Mouse (Mus musculus) MEL (cell line): ENCODE data around the gene Arhgef15. TPM values are rescaled to one million over a fixed set of nuclear protein-coding genes. Genes with fewer than 3 reads are reported as not detected.
A peak's percentile ranks its signal among the peaks of the same experiment; 100 is the strongest.

Experiments used
- DNase-seq: peaks from one replicate; pipeline ENCODE4 v3.0.0; 2011; ENCODE audit warnings: low read depth, low spot score
- H3K27ac ChIP-seq: 2 replicates; pipeline ENCODE4 v1.5.1; 2012; ENCODE audit warnings: low read depth, mild to moderate bottlenecking, control low read depth, low read length, moderate library complexity; ENCODE audit not compliant: control insufficient read depth
- H3K27me3 ChIP-seq, 2 experiments: fragments of 150-350 bp in 1 of 2; sonication (generic) in 1 of 2; 2 replicates each; pipeline ENCODE4 v1.6.1; 2012; ENCODE audit warnings: low read length in 2 of 2, mild to moderate bottlenecking in 2 of 2, improper control_type of control experiment in 1 of 2, moderate library complexity in 1 of 2; ENCODE audit not compliant: insufficient read depth in 2 of 2, control insufficient read depth in 1 of 2
- H3K36me3 ChIP-seq, 2 experiments: 2 replicates each; pipeline ENCODE4 v1.6.1; 2012 to 2014; ENCODE audit warnings: low read length in 2 of 2, improper control_type of control experiment in 1 of 2, inconsistent platforms in 1 of 2, mild to moderate bottlenecking in 1 of 2; ENCODE audit not compliant: insufficient read depth in 2 of 2, control insufficient read depth in 1 of 2
- H3K4me1 ChIP-seq, 2 experiments: fragments of 150-350 bp in 1 of 2; sonication (generic) in 1 of 2; 2 replicates each; pipeline ENCODE4 v1.6.1; 2012; ENCODE audit warnings: low read length in 2 of 2, improper control_type of control experiment in 1 of 2, mild to moderate bottlenecking in 1 of 2; ENCODE audit not compliant: insufficient read depth in 2 of 2, control insufficient read depth in 1 of 2
- H3K4me3 ChIP-seq, 2 experiments: fragments of 150-350 bp in 1 of 2; sonication (generic) in 1 of 2; 2 replicates each; pipeline ENCODE4 v1.5.1; 2012; ENCODE audit warnings: low read depth in 2 of 2, low read length in 2 of 2, mild to moderate bottlenecking in 2 of 2, moderate library complexity in 2 of 2, control low read depth in 1 of 2, improper control_type of control experiment in 1 of 2; ENCODE audit not compliant: control insufficient read depth in 1 of 2, insufficient read depth in 1 of 2
- H3K79me2 ChIP-seq: 2 replicates; pipeline ENCODE4 v1.6.1; 2012; ENCODE audit warnings: mild to moderate bottlenecking, low read length, moderate library complexity; ENCODE audit not compliant: control insufficient read depth, poor library complexity, insufficient read depth
- H3K9ac ChIP-seq: 2 replicates; pipeline ENCODE4 v1.6.1; 2012; ENCODE audit warnings: low read depth, mild to moderate bottlenecking, control low read depth, low read length, moderate library complexity; ENCODE audit not compliant: control insufficient read depth, poor library complexity, severe bottlenecking
- H3K9me3 ChIP-seq: fragments of 150-350 bp; sonication (generic); replicated peaks from 2 replicates; pipeline ENCODE4 v1.6.1; 2012; ENCODE audit warnings: mild to moderate bottlenecking, low read length, improper control_type of control experiment, moderate library complexity; ENCODE audit not compliant: insufficient read depth
- BHLHE40 ChIP-seq: IDR thresholded peaks from 2 replicates; pipeline ENCODE4 v1.6.1; 2012; ENCODE audit warnings: low read depth, mild to moderate bottlenecking, inconsistent platforms, low read length, improper control_type of control experiment, borderline replicate concordance
- CHD1 ChIP-seq: IDR thresholded peaks from 2 replicates; pipeline ENCODE4 v1.6.1; 2012; ENCODE audit warnings: low read depth, mild to moderate bottlenecking, inconsistent platforms, low read length, improper control_type of control experiment
- CHD2 ChIP-seq: IDR thresholded peaks from 2 replicates; pipeline ENCODE4 v1.6.1; 2011; ENCODE audit warnings: low read length, improper control_type of control experiment
- CTCF ChIP-seq, 3 experiments: IDR thresholded peaks in 2 of 3; conservative IDR thresholded peaks in 1 of 3; 2 replicates each; pipeline ENCODE4 v1.5.1; 2011 to 2012; ENCODE audit warnings: low read length in 3 of 3, low read depth in 2 of 3, mild to moderate bottlenecking in 2 of 3, improper control_type of control experiment in 1 of 3, inconsistent platforms in 1 of 3, mixed read lengths in 1 of 3, moderate library complexity in 1 of 3; ENCODE audit not compliant: control insufficient read depth in 1 of 3, insufficient read depth in 1 of 3, poor library complexity in 1 of 3, severe bottlenecking in 1 of 3
- E2F4 ChIP-seq: IDR thresholded peaks from 2 replicates; pipeline ENCODE4 v1.6.1; 2011; ENCODE audit warnings: low read depth, low read length, improper control_type of control experiment, borderline replicate concordance
- ELF1 ChIP-seq: IDR thresholded peaks from 2 replicates; pipeline ENCODE4 v1.6.1; 2014; ENCODE audit warnings: low read depth, mild to moderate bottlenecking, inconsistent platforms, low read length, improper control_type of control experiment, moderate library complexity
- EP300 ChIP-seq, 2 experiments: IDR thresholded peaks; 2 replicates each; pipeline ENCODE4 v1.6.1; 2011; ENCODE audit warnings: improper control_type of control experiment in 2 of 2, low read length in 2 of 2, low read depth in 1 of 2, mild to moderate bottlenecking in 1 of 2
- GABPA ChIP-seq: IDR thresholded peaks from 2 replicates; pipeline ENCODE4 v1.6.1; 2012; ENCODE audit warnings: low read depth, mild to moderate bottlenecking, inconsistent platforms, low read length, improper control_type of control experiment, moderate library complexity
- GATA1 ChIP-seq: IDR thresholded peaks from 2 replicates; pipeline ENCODE4 v1.6.1; 2011; ENCODE audit warnings: low read depth, low read length, improper control_type of control experiment
- HCFC1 ChIP-seq: IDR thresholded peaks from 2 replicates; pipeline ENCODE4 v1.6.1; 2012; ENCODE audit warnings: low read depth, mild to moderate bottlenecking, inconsistent platforms, low read length, improper control_type of control experiment, moderate library complexity
- JUND ChIP-seq: IDR thresholded peaks from 2 replicates; pipeline ENCODE4 v1.6.1; 2011; ENCODE audit warnings: low read depth, mild to moderate bottlenecking, improper control_type of control experiment, low read length
- KAT2A ChIP-seq: conservative IDR thresholded peaks from 2 replicates; pipeline ENCODE4 v1.6.1; 2012; ENCODE audit warnings: low read depth, low read length, improper control_type of control experiment, inconsistent platforms
- MAFK ChIP-seq: IDR thresholded peaks from 2 replicates; pipeline ENCODE4 v1.6.1; 2011; ENCODE audit warnings: low read depth, mild to moderate bottlenecking, low read length, improper control_type of control experiment, borderline replicate concordance
- MAZ ChIP-seq: IDR thresholded peaks from 2 replicates; pipeline ENCODE4 v1.6.1; 2012; ENCODE audit warnings: low read depth, mild to moderate bottlenecking, inconsistent platforms, low read length, improper control_type of control experiment
- MXI1 ChIP-seq: IDR thresholded peaks from 2 replicates; pipeline ENCODE4 v1.6.1; 2011; ENCODE audit warnings: mild to moderate bottlenecking, low read depth, low read length, improper control_type of control experiment
- MYC ChIP-seq: IDR thresholded peaks from 2 replicates; pipeline ENCODE4 v1.6.1; 2011; ENCODE audit warnings: low read depth, mild to moderate bottlenecking, low read length, improper control_type of control experiment, moderate library complexity
- POLR2A ChIP-seq, 2 experiments: IDR thresholded peaks; 2 replicates each; pipeline ENCODE4 v1.6.1; 2011 to 2012; ENCODE audit warnings: low read length in 2 of 2, mild to moderate bottlenecking in 2 of 2, control low read depth in 1 of 2, improper control_type of control experiment in 1 of 2, low read depth in 1 of 2, moderate library complexity in 1 of 2; ENCODE audit not compliant: control insufficient read depth in 1 of 2, insufficient read depth in 1 of 2, poor library complexity in 1 of 2
- POLR2AphosphoS2 ChIP-seq: IDR thresholded peaks from 2 replicates; pipeline ENCODE4 v1.6.1; 2011; ENCODE audit warnings: low read length, improper control_type of control experiment
- POLR2AphosphoS5 ChIP-seq: IDR thresholded peaks from 2 replicates; pipeline ENCODE4 v1.6.1; 2012; ENCODE audit warnings: low read depth, borderline replicate concordance, mild to moderate bottlenecking, inconsistent platforms, low read length, moderate library complexity, mixed read lengths
- RAD21 ChIP-seq: IDR thresholded peaks from 2 replicates; pipeline ENCODE4 v1.6.1; 2011; ENCODE audit warnings: mild to moderate bottlenecking, low read depth, low read length, improper control_type of control experiment
- RCOR1 ChIP-seq: IDR thresholded peaks from 2 replicates; pipeline ENCODE4 v1.6.1; 2012; ENCODE audit warnings: low read depth, mild to moderate bottlenecking, inconsistent platforms, low read length, improper control_type of control experiment
- SIN3A ChIP-seq: IDR thresholded peaks from 2 replicates; pipeline ENCODE4 v1.6.1; 2012; ENCODE audit warnings: low read length, improper control_type of control experiment, inconsistent platforms
- TBP ChIP-seq: IDR thresholded peaks from 2 replicates; pipeline ENCODE4 v1.8.0; 2011; ENCODE audit warnings: low read depth, low read length, improper control_type of control experiment
- TCF12 ChIP-seq: IDR thresholded peaks from 2 replicates; pipeline ENCODE4 v1.6.1; 2014; ENCODE audit warnings: low read depth, mild to moderate bottlenecking, inconsistent platforms, low read length, improper control_type of control experiment, moderate library complexity
- USF1 ChIP-seq: IDR thresholded peaks from 2 replicates; pipeline ENCODE4 v1.6.1; 2014; ENCODE audit warnings: low read depth, mild to moderate bottlenecking, inconsistent platforms, low read length, improper control_type of control experiment, moderate library complexity
- USF2 ChIP-seq, 2 experiments: IDR thresholded peaks; 2 replicates each; pipeline ENCODE4 v1.6.1; 2011 to 2012; ENCODE audit warnings: improper control_type of control experiment in 2 of 2, low read length in 2 of 2, borderline replicate concordance in 1 of 2, inconsistent platforms in 1 of 2, low read depth in 1 of 2, mild to moderate bottlenecking in 1 of 2; ENCODE audit not compliant: insufficient read depth in 1 of 2
- ZKSCAN1 ChIP-seq: IDR thresholded peaks from 2 replicates; pipeline ENCODE4 v1.6.1; 2012; ENCODE audit warnings: low read depth, mild to moderate bottlenecking, inconsistent platforms, low read length, improper control_type of control experiment, moderate library complexity
- ZMIZ1 ChIP-seq: IDR thresholded peaks from 2 replicates; pipeline ENCODE4 v1.6.1; 2012; ENCODE audit warnings: low read depth, mild to moderate bottlenecking, inconsistent platforms, low read length, improper control_type of control experiment, moderate library complexity
- ZNF384 ChIP-seq: IDR thresholded peaks from 2 replicates; pipeline ENCODE4 v1.6.1; 2012; ENCODE audit warnings: low read depth, mild to moderate bottlenecking, inconsistent platforms, low read length, improper control_type of control experiment
- polyA plus RNA-seq, 2 experiments: library from polyadenylated mRNA; stranded (reverse) in 1 of 2; unstranded in 1 of 2; fragments of >175 nt in 1 of 2; fragments of >200 nt in 1 of 2; gene quantifications; 2 replicates each; pipeline versions ENCODE4 v1.2.1 to v1.2.4; 2012; ENCODE audit warnings: low replicate concordance in 2 of 2, low read depth in 1 of 2; ENCODE audit not compliant: insufficient read length in 2 of 2, insufficient read depth in 1 of 2, missing spikeins in 1 of 2
- total RNA-seq: library from RNA; depleted of rRNA; stranded (reverse); fragments of 300-350 nt; gene quantifications from 2 replicates; pipeline ENCODE4 v1.2.3, GENCODE M21; 2012

The Arhgef15 gene
- total and polyA plus RNA-seq, 3 experiments, result 0.23 to 0.74 TPM; not detected in 1

DNA sequence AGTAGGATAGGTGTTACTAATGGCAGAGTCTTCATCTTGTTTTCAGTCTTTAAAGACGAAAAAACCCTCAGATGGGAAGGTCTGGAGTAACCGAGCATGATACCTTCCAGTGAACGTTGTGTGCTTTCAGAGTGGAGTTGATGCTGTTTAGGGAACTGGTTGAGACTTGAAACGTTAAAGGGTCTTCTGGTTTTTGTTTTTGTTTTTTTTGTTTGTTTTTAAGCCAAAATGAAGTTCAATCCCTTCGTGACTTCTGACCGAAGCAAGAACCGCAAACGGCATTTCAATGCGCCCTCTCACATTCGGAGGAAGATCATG, 55.3 kb downstream of the Arhgef15 start:
- no peak for DNase-seq
- H3K4me3 ChIP-seq, result peak overlapping the region; percentile 84 to 88
- peaks cover 3 to 47% of the 10 kb centered on the region in 2 experiments; a peak in 2 of 4 replicates for H3K4me1 ChIP-seq

DNA sequence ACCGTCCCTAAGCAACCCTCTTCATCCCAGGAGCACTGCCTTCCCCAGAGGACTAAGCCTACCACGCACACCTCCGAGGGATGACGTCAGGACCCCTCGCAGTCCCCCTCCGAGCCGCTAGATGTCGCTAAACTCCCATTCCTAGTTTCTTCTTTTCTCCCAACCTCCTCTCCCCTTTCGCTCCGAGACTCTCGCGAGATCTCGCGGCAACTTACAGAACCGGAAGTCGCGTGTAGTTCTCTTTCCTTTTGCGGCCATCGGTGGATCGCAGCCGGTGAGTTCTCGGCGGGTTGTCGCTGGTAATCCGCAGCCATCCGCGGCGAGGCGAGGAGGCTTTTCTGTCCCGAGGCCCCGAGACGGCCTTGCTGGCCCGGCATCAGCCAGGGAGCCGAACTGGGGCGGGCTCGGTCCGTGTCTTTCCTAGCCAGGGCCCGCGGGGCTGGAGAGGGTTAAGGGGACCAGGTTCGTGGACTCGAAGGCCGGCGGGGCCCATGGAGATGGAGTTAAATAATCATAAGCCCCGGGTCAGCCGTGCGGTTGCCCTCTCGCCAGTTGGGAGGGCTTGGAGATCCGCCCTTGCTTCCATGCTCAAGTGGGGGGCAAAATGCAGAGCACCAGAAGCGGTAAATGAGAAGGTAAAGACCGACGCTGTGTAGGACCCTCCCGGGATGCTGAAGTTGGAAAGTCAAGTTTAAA, 55.8 kb downstream of the Arhgef15 start, which contains the start of gene Rpl26:
Gene Rpl26, plus strand, starts transcription at position 233 of the 696 bp plus-strand sequence.
- no peaks in the 10 kb centered on the region for H3K27me3 ChIP-seq
- peaks cover 22% of the 10 kb centered on the region for H3K79me2 ChIP-seq
- peak within 1 kb of the TSS; percentile 92 for H3K9ac ChIP-seq
- no peaks in the 10 kb centered on the region for H3K9me3 ChIP-seq
- peak within 1 kb of the TSS; percentile 81 for H3K27ac ChIP-seq
- DNase-seq, result peak; percentile 100
- H3K36me3 ChIP-seq, result peaks cover 25 to 51% of the 10 kb centered on the region in 2 experiments
- H3K4me3 ChIP-seq, result peak within 1 kb of the TSS; percentile 84 to 88
- peaks cover 3 to 51% of the 10 kb centered on the region in 2 experiments; a peak in 2 of 4 replicates for H3K4me1 ChIP-seq
- TF ChIP-seq ELF1 (peak; percentile 98), SIN3A (peak; percentile 92), TCF12 (peak; percentile 98), POLR2A (IDR thresholded peaks at IDR 0.05; ENCODE audit: control insufficient read depth in 1 of 2, insufficient read depth in 1 of 2, low read depth in 1 of 2, low read length in 2 of 2, poor library complexity in 1 of 2) (peak; percentile 95 to 96), MYC (peak; percentile 80; the same call in 1 of the 2 replicates), USF1 (no peak; the same call in 1 of the 2 replicates), ZNF384 (no peak), KAT2A (peak; percentile 89), RCOR1 (no peak; the same call in 1 of the 2 replicates), ZMIZ1 (peak; percentile 90; the same call in 1 of the 2 replicates), MAFK (no peak), HCFC1 (peak; percentile 96), CTCF (IDR thresholded peaks at IDR 0.05 in 2 of 3, conservative IDR thresholded peaks at IDR 0.05 in 1 of 3; ENCODE audit: control insufficient read depth in 1 of 3, insufficient read depth in 1 of 3, low read depth in 2 of 3, low read length in 3 of 3, poor library complexity in 1 of 3, severe bottlenecking in 1 of 3) (peak; percentile 94 to 98 (median 98)), TBP (peak; percentile 99), CHD2 (peak; percentile 100), EP300 (IDR thresholded peaks at IDR 0.05; ENCODE audit: low read depth in 1 of 2, low read length in 2 of 2) (no peak; a peak in 1 of 4 replicates), BHLHE40 (peak; percentile 41; the same call in 1 of the 2 replicates), USF2 (IDR thresholded peaks at IDR 0.05; ENCODE audit: borderline replicate concordance in 1 of 2, insufficient read depth in 1 of 2, low read depth in 1 of 2, low read length in 2 of 2) (no peak), GABPA (peak; percentile 86; the same call in 1 of the 2 replicates), E2F4 (no peak), POLR2AphosphoS5 (no peak), GATA1 (no peak), CHD1 (no peak; the same call in 1 of the 2 replicates), RAD21 (peak; percentile 2; the same call in 1 of the 2 replicates), MXI1 (peak; percentile 92)

More for the DNA sequence above, 55.3 kb downstream of the Arhgef15 start:
- Histone ChIP-seq H3K36me3 (peaks cover 25 to 48% of the 10 kb centered on the region in 2 experiments), H3K27me3 (no peaks in the 10 kb centered on the region), H3K9ac (peak overlapping the region; percentile 92), H3K79me2 (peaks cover 22% of the 10 kb centered on the region), H3K9me3 (no peaks in the 10 kb centered on the region), H3K27ac (peak overlapping the region; percentile 81)
- TF ChIP-seq POLR2A (IDR thresholded peaks at IDR 0.05; ENCODE audit: control insufficient read depth in 1 of 2, insufficient read depth in 1 of 2, low read depth in 1 of 2, low read length in 2 of 2, poor library complexity in 1 of 2), result no peak
- no peak for TF ChIP-seq MAFK
- peak; percentile 97; the same call in 1 of the 2 replicates for TF ChIP-seq CHD1
- TF ChIP-seq MYC, result no peak; the same call in 1 of the 2 replicates
- TF ChIP-seq JUND, result peak; percentile 12; the same call in 1 of the 2 replicates
- TF ChIP-seq MAZ, result no peak
- no peak for TF ChIP-seq ZKSCAN1
- 0 out of 2 replicates have a peak, but pooled peaks have one; percentile 41 for TF ChIP-seq E2F4
- TF ChIP-seq GABPA, result no peak
- TF ChIP-seq POLR2AphosphoS2, result 0 out of 2 replicates have a peak, but pooled peaks have one; percentile 3
- TF ChIP-seq EP300 (IDR thresholded peaks at IDR 0.05; ENCODE audit: low read depth in 1 of 2, low read length in 2 of 2), result no peak
- no peak for TF ChIP-seq RCOR1
